Mouse (Mus musculus): ENCODE results near the gene Klf7. TPM values are rescaled to one million over a fixed set of nuclear protein-coding genes. Genes with fewer than 3 reads are reported as not detected.

Klf7 gene
- 38.5 to 47.7 TPM (median 45.8 TPM) in 4 replicates for total RNA-seq (2023)

DNA sequence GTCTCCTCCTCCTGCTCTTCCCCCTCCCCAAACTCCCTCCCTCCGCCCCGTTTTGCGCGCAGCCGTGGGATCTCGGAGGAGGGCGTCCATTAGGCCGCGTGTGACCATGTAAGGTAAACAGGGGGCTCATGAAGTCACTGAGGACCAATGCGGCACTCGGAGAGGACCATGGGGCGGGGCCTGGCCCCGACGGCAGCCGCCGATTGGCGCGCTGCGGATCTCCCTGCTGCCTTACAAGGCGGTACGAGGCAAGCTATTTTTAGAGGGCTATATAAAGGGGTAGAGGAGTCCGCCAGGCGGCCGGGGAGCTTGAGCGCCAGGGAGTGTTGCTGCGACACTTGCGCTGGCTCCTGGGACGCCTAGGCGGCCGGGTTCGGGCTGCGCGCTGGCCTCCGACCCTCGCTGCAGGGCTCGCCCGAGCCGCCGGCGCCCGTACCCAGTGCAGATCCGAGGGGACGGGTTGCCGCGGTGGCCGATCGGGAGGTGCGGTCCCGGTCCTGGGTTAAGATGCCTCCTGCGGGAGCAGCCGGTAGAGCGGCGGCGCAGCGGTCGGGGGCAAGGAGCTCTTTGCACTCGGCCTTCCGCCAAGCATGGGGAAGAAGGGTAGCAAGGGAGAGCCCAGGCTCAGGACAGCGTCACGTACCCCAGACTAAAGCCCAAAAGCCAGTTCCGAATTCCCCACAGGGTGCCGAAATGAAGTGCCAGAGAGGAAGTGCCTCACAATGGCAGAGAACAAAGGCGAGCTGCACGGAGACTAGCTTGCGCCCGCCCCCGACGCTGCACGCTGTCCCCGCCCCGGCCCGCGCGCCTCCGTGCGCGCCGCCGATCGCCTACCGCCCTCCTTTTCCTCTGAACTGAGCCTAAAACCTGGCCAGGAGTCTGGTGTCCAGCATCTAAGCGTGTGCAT is at the start of gene Klf7:
Gene Klf7, minus strand, starts transcription at position 724 of the 907 bp plus-strand sequence.

All from B cell, adult 62 days (primary cell).